Mouse (Mus musculus): ENCODE data around the gene Plppr1.

The Plppr1 gene

DNA sequence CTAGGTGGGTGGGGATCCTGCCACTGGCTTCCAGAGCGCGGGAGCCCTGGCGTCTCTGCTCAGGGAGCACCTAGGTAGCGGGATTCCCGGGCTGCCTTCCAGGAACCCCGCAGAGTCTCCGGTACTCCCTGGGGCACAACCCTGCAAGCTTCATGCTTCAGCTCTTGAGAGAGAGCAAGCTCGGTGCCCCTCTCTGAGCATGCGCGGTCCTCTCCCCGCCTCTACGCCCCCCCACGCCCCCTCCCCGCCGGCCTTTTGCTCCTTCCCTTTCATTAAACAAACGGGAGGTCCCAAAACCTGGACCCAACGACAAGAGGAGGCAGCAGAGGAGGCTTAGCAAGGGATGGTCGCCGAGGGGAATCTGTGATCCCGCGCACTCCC lies at the start of gene Plppr1:
TSS of gene Plppr1 (plus strand) at position 253 of the 381 bp plus-strand sequence.
- DNase-seq (ENCODE audit: extremely low read depth, low read depth, low spot score): no peak

DNA sequence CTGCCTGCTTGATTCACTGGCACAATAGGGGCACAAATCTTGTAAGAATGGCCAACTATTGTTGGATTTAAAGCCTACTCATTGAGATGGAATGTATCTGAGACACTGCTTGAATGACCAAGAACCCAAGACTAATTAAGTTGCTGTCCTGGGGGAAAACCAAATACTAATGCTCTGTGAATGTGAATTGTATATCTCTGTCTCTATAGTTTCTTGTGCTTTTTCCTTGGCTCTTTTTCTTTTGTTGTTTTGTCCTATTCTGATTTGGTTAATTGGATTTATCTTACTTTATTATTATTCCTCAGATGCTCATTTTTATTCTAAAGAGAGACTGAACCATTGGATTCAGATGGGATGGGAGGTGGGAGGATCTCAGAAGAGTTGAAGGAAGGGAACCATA lies 42.4 kb upstream of the Plppr1 start:
- DNase-seq (ENCODE audit: extremely low read depth, low read depth, low spot score): no peak

DNA sequence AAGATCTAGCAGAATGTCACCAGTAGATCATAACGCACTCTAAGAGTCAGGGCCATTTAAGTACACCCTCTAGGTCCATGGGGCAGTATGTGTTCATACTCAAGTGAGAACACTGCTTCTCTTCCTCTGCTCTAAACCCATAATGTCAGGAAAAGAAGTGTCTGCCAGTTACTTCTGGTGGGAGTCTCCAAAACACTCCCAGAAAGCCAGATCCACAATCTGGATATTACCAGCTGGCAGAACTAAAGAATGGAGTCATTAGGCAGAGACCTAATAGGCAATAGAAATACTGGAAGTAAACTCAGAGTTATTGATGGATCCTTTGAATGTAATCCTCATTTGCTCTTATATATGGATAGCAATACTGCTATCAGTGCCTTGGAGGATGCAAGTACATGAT lies 35.9 kb upstream of the Plppr1 start:
- DNase-seq (ENCODE audit: extremely low read depth, low read depth, low spot score): no peak

DNA sequence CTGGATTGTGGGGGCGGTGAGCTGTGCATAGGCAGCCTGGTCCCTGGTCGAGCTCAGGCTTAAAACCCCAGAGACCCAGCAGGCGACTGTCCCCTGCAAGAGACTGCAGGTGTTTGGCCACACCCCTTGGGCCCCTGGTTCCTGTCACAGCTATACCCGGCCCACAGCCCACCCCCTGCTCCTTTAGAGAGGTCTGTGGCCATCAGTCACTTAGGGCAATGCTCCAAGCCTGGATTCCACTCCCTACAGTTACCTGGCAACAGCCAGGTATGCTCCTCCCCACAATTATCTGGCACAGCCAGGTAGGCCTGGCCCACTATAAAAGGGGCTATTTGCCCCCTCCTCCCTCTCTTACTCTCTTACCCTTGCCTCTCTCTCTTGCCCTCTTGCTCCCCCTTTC lies 20.8 kb upstream of the Plppr1 start:
- DNase-seq (ENCODE audit: extremely low read depth, low read depth, low spot score): no peak

DNA sequence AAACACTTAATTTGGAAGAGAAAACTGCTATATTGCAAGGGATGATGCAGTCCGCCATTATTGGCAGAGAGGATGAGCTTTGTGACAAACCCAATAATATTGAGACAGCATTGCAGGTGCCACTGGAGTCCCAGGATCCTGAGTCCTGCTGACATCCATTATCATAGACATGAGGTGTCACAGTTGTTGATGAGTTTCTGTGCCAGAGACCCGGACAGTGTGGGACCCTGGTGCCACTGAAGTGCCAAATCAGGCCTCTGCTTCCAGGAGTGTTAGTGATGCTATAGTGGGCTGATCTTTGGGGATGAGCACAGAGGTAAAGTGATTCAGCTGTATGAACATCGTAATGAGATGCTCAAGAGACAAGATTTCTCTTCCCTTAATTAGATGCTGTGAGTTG lies 19.2 kb upstream of the Plppr1 start:
- DNase-seq (ENCODE audit: extremely low read depth, low read depth, low spot score): no peak

DNA sequence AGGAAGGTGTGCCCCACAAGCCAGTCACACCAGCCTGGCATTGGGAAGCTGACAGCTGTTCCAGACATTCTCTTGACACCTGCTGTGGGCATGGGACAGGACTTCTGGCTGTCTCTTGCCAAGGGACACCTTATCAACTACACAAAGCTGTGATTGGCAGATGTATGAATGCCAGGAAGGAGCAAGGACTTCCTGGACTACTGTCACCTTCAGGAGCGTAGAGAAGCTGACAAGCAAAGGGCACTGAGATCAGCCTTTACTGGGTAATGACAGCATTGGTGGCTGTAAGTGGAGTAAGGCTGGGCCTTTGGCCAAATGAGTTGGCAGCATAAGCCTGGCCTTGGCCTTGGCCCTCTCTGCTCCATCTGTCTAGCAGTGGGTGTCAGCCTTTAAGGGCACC lies 17.4 kb upstream of the Plppr1 start:
- no peak for DNase-seq (ENCODE audit: extremely low read depth, low read depth, low spot score)

DNA sequence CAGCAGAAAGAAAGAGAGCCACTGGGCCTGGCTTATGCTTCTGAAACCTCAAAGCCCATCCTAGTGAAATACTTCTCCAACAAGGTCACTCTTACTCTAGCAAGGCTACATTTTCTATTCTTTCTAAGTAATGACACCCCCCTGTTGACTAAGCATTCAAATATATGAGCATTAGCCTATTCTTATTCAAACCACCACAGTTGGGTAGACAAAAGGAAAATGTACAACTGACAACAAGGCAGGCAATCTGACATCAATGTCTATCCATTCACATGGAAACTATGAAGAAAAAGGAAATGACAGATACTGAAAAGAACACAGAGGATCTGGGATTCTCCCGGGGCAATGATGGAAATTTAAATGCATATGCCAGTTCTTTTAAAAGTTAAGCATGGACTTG lies 8.4 kb upstream of the Plppr1 start:
- no peak for DNase-seq (ENCODE audit: extremely low read depth, low read depth, low spot score)

DNA sequence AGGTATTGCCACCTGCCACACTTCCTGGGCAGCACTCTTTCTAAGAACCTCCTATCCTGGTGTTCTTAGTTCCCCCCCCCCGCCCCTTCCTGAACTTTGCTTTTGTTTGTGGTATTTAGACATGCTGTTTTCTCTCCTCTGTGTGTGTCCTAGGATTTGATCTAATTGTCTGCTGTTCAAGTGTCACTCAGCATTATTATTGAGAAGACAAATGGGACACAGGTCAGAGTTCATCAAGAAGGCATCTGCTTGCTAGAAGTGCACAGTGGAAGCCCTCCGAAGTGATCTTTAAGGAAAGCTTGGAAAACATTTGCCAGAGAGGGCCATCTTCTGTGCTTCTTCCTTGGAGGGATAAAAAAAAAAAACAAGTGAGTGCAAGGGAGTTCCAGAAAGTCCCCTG lies 1.2 kb upstream of the Plppr1 start:
- no peak for DNase-seq (ENCODE audit: extremely low read depth, low read depth, low spot score)

DNA sequence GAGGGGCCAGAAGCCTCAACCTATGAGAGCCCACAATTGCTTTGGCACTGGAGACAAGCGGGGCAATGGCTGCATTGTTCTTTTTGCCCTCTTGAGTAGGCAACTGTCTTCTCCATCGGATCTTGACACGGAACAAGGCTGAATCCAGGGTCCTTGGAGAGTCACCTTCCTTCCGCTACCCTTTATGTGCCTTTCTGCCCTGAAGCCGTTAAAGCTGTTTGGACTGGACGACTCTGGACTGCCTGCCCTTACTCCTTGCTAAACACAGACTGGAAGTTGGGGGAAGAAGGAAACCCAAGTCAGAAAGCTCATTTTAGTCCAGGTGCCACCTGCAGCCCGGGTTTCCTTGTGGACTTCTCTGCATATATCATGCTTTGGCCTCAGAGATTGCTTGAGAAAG lies 516 bp upstream of the Plppr1 start:
- no peak for DNase-seq (ENCODE audit: extremely low read depth, low read depth, low spot score)

DNA sequence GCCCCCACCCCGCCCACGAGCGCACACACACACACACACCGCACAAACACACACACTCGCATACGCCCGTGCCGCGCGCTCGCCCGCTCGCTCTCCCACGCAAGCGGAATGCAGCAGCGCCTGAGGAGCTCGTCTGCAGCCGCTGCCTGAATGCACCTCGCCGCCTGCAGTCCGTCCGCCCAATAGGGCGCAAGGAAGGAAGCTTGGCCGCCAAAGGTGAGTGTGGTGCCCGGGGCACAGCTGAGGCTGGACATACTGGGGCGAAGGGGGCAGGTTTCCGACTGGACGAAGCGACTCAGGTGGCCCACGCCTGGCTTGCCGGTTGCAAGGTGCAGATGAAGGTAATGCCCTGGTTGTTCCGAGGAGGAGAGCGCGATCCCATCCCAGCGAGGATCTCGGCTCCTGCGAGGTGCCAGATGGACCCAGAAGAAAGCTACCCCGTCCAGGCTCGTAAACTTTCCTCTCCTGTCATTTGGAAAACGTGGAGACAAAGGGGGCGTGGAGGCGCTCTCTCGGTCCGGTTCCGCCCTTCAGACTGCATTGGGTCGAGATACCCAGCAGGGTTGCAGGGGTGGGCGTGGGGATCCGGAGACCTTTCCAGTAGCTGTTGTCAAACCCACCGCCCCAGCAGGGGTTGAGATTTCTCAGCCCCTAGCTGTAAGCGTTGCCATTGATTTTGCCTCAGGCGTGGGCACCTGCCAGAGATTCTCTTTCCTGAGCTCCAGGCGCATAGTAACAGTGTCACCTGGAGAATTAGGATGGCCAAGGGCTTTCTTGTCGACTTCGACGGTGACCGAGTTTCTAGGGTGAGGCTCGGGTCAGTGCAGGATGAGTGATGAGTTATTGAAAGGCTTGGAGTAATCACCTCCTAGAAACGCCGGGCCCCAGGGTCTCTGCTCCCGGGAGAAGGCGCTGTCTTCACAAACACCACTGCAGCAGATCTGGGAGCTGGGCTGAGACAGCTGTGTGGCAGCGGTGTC lies 619 bp downstream of the Plppr1 start:
- no peak for DNase-seq (ENCODE audit: extremely low read depth, low read depth, low spot score)

DNA sequence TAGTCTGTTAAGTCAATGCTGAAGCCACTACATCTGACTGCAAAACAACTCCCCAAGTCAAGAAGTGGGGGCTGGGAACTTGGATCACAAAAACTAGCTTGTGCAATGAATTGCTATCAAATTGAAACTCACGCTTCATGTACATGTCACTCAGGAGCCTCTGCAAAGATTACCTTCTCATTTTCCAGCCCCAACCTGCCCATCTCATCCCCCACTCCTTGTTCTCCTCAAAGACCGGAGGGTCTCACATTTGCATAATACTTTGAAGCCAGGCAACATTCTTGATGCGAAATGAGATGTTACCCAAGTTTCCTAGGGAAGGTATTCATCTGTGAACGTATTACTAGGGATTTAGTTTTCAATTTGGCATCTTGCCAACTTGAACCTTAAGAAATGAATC lies 10.4 kb downstream of the Plppr1 start:
- no peak for DNase-seq (ENCODE audit: extremely low read depth, low read depth, low spot score)

DNA sequence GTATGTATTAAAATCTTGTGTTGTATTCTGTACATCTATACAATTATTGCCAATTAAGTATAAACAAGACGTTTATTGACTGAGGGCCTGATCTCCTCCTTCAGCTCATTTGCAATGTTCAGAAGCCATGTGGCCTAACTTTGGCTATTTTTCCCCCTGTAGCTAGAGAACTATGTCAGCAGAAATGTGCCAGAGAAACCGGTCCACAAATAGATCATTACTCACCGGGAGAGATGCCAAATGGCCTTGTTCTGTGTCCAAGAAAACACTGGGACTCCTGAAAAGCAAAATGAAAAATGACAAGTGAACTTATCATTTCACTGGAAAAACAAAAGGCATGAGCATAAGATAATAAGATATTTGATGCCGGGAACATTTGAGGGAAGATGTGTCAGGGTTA lies 13.8 kb downstream of the Plppr1 start:
- DNase-seq (ENCODE audit: extremely low read depth, low read depth, low spot score): no peak

DNA sequence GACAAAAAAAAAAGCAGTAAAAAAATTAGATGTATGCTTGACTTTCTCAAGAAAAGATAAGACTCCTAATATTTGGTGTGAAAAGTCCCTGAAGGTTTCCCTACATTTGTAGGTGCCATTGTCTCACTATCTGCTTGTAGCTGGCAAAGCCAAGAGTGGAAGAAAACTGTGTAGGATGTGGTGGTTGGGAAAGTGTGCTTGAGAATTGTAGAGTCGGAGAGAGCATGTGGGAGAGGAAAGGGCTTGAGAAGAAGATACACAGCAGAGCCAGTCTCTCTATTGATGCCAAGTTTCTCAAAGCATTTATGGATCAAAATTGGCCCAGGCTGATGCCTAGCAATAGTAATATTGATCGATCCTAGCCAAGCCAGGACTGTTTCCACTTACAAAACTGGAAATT lies 16.8 kb downstream of the Plppr1 start:
- no peak for DNase-seq (ENCODE audit: extremely low read depth, low read depth, low spot score)

DNA sequence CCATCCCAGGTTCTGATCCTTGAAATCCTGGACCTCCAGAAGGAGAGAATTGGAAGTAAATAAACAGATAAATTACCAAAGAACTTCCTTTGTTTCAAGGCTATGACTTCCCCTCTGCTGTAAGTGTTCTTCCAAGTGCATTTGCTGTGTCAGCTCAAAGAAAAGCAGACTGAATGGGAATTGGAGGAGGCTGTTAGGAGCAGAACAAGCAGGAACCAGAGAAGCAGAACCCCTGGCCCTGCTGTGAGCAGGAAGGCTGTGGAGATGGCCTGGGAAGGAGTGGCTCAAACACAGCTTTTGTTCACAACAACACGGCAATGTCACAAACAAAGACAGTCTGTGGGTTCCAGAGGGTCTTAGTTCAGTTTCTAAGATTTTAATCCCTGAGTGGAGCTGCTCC lies 20.3 kb downstream of the Plppr1 start:
- DNase-seq (ENCODE audit: extremely low read depth, low read depth, low spot score): no peak

DNA sequence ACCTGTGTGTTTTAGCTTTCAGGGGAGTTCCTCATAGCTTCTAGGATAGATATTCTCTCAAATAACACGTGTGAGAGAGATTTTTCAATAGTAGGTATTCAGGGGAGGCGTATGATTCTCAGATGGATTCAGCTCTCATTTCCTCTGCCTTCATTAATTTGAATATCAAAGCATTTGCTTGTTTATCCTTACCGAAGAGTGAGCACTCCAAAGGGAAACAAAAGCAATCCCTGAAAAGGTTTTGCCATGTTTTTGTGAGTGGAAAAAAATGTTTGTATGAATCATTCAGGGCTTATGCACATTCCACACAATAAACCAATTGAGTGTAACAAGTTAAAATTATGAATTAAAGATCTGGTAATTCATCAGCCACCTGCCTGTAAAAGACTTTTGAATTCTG lies 29.1 kb downstream of the Plppr1 start:
- DNase-seq (ENCODE audit: extremely low read depth, low read depth, low spot score): no peak

DNA sequence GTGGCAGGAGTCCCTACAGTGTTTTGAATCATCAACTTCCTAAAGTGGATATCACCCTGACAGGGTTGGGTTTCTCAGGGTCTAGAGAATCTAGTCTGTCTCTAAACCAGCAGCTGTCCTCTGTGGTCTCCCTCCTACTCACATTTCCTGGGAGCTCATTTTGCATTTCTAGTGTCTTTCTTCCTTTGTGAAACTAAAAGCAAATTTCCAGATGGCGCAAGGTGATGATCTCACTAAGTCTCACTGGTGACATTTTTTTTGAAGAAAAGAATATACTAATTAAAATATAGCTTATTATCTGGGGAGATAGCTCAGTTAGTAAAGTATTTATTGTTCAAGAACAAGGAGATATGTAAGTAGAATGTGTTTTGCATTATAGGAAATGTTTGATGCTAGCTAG lies 31.4 kb downstream of the Plppr1 start:
- DNase-seq (ENCODE audit: extremely low read depth, low read depth, low spot score): no peak

DNA sequence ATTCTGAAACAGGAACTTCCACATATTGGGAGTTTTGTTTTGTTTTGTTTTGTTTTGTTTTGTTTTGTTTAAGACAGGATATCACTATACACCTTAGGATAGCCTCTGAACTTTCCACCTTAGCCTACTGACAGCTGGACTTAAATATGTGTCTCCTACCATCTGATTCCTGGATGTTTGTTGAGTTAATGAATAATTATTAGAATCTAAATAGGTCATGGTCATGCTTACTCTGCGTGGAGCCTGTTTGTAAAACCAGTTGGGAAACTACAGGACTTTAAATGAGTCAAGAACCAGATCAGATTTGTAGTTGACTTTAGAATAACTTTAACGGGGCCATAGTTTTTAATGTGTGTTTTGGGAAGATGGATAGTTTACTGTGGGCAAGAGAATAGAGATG lies 40.4 kb downstream of the Plppr1 start:
- DNase-seq (ENCODE audit: extremely low read depth, low read depth, low spot score): no peak

DNA sequence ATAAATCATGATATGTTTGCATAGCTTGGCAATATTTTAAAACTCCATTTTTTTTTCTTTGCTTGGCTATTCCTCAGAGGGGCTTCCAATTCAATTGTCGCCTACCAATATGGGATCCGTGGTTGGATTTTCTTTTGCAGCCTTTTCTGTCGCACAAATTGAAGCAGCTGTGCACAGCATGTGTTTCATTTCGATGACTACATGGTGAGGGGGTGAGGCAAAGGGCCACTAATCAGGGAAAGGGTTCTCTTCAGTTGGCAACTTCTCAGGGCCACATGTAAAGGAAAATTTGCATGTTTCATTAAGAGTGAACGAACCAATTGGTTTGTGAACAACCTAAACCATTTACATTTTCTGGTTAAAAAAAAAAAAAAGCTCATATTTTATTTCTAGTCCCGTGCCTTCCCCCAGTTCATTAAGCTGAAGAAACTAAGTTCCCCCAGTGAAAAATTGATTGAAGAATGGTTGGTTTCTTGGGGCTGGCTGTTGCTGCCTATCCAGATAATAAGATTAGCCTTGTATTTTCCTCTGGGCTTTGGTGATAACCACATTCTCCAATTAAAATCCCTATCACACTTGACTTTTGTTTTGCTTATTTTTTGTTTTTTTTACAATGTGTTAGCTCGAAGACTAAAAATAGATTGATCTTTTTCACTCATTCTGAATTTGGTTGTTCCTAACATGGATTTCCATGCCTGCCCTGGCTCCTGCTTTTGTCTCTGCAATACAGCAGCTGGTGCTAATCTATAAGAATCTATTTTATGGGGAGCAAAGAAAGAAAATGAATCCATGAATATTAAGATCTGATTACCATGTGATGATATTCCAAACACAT lies 43.1 kb downstream of the Plppr1 start:
- DNase-seq (ENCODE audit: extremely low read depth, low read depth, low spot score): no peak

DNA sequence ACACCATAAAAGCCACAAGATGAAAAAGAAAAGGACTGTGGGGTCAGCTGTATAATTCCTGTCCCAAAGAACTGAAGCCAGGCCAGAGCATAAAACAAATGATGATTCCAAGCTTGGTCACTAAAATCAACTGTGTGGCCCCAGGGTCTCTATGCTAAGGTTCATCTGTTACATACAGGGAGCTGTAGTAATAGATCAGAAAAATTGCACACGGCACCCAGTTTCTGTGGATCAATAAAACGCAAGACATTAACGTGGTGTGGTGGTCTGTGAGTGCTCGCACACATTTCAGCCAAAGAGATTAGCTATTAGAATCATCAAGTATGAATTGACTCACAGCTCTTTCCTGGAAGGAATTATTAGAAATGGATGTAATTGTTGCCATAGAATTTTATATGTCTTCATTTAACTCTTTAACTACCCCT lies 43.7 kb downstream of the Plppr1 start:
- DNase-seq (ENCODE audit: extremely low read depth, low read depth, low spot score): no peak

DNA sequence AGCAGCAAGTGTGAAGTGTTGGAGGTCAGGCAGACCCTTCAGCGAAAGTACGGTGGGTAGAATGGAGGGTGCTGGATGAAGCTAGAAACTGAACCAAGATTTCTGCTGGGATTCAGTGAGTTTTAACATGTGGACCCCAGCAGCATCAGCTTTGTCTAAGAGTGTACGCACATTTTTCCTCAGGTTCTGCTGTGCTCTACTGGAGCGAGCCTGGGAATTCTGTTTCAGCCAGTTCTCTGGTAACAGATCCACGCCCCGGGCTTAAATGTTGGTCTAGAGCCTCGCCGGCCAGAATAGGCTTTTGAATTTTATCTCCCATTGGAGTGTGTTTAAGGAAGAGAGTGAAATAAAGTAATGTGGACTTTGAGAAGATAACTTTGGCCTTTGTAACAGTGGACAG lies 45.8 kb downstream of the Plppr1 start:
- DNase-seq (ENCODE audit: extremely low read depth, low read depth, low spot score): no peak

DNA sequence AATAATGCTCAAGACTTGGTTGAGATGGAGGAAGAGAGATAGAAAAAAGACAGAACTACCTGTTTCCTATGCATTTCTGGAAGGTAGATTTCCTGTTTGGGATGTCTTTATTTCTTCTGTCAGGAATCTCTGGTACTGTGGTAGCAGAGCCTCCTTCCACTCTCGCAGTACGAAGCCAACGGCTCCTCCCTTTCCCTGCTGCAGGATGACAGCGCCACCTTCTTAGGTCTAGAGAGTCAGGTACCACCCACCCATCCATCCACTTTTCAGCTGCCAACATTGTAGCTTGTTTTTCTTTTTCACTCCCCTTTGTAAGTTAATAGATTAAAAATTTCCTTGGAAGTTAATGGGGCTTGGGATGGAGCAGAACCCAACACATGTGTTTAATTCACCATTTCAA lies 48.8 kb downstream of the Plppr1 start:
- DNase-seq (ENCODE audit: extremely low read depth, low read depth, low spot score): no peak

DNA sequence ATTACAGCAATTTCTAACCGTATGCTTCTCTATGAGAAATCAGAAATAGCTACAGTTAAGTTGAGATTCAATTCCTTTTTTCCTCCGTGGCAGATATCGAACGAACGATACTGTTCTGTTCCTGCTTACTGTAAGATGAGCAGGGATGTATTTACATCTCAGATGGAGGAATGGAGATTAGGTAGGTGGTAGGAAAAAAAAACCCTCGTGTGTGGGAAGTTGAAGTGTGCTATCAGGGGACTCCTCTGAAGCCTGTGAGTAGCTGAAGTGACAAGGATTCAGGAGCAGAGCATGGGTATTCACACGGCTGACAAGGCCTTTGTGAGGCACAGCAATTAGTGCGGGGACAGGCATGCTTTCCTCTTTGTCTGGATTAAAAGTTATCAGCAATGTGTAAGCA lies 49.3 kb downstream of the Plppr1 start:
- DNase-seq (ENCODE audit: extremely low read depth, low read depth, low spot score): no peak

Data from fat pad, adult 2 months (tissue).